Mouse (Mus musculus): Measurements from ENCODE around the gene Urah.

- TF ChIP-seq EP300 (optimal IDR thresholded peaks at IDR 0.05) (no peak), CTCF (IDR thresholded peaks at IDR 0.05; ENCODE audit: low read depth) (no peak)
Observed at GRCm38 (mm10) chr7:140855181-140855580, 20.4 kb downstream of the Urah start.
